Mouse (Mus musculus): ENCODE measurements around the gene Popdc2.

Popdc2 gene

DNA sequence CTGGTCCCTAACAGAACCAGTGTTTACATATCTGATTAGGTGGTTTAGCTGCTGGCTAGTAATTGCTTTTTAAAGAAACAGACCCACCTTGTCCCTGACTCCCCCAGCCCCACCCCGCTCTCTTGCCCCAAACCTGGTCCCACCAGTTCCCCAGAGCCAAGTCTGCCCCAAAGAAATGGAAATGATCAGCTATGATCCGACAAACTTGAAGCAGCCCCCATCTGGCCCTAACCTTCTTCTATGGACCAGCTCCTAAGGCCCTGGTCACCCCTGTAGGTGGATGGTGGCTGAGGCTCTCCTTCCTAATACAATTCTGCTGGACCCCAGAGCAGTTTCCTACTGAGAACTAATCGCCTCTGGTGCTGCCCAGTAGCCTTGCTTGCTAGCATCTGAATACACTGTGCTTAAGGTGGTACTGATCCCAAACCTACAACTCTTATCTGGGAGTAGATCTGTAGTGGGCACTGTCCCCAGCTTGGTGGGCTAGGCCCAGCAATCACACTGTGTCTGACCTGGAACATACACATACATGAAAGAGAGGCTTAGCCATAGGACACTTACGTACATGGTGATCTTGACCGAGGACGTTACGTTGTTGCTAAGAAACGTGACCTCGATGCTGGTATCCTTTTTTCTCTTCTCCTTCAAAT lies 38.4 kb downstream of the Popdc2 start:
- no peak for DNase-seq (ENCODE audit: low read depth, low spot score)

DNA sequence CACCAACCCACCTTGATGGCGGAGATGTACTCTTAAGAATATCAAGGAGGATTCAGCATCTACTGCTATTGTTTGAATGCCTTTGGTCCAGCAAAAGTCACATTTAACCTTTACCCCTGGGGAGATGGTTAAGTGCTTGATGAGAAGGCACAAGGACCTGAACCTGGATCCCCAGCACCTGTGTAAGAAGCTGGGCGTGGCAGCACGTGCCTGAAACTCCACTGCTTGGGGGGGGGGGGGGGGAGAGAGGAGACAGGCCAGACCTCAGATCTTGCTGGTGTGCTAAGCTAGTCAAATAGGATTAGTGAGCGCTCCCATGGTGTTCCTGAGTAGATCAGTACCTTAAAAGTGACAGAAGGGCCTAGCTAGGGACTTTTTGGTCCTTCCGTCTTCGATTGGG lies 39.5 kb downstream of the Popdc2 start:
- DNase-seq (ENCODE audit: low read depth, low spot score) = no peak

DNA sequence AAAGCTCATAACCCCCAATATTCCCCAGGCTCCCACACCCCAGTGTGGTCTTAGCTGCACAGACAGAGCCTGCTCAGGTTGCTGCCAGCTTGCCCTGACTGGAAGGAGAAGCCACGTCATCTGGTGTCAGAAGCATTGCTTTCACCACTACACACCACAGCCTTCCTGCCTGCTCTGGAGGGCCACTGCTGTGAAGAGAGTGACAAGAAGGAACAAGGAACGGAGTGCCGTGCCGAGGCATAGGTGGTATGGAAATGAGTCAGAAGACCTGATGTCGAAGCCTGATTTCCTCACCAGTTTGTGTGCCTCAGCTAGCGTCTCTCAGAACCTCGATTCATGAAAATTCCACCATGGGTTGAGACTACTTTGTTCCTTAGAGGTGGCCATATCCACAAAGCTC lies 41.6 kb downstream of the Popdc2 start:
- no peak for DNase-seq (ENCODE audit: low read depth, low spot score)

DNA sequence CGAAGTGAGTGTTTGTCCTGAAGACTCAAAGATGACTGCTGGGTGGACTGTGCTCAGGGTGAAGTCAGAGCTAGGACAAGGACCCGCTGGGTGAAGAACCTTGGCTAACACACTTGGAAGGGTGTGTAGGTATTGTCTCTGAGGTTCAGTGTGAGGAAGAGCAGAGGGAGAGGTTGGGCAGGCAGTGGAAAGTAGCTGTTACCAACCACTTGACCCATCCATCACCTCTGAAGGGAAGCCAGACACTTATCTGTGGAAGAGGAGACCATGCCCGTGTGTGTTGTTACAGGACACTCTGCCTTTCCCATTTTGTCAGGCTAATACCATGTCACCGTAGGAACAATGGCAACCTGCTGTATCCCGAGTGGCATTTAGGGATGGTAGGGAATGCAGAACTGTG lies 44.3 kb downstream of the Popdc2 start:
- no peak for DNase-seq (ENCODE audit: low read depth, low spot score)

DNA sequence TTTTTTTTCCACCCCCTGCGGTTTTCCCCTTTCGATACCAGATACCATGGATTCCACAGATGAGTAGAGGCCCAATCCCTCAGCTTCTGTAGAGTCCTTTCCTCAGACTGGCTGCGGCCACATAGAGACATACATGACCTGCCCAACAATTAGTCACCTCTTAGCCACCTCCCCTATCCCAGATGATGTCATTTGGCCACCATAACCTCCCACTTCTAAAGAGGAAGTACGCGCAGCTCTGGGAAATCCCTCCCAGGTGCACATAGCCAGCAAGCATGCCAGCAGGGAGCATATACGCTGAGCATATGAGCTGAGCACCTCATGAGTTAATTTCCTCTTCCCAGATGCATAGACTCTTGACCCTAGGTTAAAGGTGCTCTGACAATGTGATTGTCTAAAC lies 44.7 kb downstream of the Popdc2 start:
- DNase-seq (ENCODE audit: low read depth, low spot score) = no peak

DNA sequence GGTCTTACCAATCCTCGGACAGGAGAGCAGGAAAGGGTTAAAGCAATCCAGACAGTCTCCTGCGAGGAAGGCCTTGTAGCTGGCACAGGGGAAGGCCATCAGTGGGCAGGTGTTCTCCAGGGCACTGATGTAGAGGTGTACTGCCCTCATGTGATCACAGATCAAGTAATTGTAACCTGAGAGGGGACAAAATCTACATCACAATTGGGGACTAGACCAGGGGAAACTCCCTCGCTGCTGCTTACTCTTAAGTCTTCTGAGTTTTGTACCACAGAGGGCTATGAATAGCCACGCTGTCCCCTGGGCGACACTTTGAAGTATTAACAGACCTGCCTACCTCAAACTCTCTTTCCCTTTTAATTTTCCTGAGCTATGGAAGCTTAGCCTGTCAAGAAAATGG lies 45.6 kb downstream of the Popdc2 start:
- DNase-seq (ENCODE audit: low read depth, low spot score) = no peak

DNA sequence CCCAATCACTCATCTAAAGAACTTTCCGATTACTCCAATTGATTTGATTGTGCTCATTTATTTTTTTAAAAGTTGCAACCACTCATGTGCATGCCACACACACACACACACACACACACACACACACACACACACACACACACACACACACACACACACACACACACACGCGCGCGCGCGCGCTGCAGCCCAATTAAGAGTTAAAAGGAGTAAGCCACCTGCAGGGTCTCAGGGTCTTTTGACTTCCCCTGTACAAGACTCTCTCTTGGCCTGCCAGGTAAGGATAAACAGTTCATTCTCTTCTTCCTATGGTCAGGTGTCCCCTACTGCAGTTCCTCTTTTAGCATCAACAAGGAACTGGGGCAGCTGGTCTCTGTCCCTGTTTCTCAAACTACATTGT lies 46.4 kb downstream of the Popdc2 start:
- DNase-seq (ENCODE audit: low read depth, low spot score) = no peak

DNA sequence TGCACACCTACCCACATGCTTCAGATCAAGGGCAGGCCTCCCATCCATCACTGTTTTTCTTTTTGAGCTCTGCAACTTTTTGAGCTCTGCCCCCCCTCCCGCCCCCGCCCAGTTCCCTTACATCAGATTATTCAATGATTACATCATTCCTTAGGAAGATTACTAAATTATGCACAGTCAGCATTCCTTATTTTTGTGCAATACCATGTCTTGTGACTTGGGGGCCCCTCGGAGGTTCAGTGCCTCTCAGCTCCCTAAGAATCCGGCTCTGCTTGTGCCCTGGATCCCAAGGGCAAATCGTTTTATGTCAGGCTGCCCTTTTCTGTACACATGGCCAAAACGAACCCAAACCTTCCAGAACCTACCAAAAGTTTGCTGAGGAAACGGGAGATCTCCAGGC lies 52.9 kb downstream of the Popdc2 start:
- no peak for DNase-seq (ENCODE audit: low read depth, low spot score)

DNA sequence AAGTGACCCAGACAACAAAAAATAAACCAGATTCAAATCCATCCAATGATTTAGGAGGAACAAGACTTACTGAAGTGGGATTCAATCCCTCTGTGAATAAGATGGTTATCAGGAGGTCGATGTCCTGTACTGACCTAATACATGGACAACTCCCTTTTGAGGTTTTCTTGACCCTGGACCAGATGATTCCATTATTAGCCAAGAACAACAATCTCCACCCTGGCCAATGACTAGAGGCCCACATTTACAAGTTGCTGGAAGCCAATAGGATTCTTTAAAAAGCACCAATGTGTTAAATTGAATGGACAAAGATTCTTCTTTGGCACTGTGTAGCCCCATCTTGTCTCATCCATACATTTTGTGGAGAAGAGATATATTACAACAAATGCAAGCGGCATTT lies 63.4 kb downstream of the Popdc2 start:
- no peak for DNase-seq (ENCODE audit: low read depth, low spot score)

DNA sequence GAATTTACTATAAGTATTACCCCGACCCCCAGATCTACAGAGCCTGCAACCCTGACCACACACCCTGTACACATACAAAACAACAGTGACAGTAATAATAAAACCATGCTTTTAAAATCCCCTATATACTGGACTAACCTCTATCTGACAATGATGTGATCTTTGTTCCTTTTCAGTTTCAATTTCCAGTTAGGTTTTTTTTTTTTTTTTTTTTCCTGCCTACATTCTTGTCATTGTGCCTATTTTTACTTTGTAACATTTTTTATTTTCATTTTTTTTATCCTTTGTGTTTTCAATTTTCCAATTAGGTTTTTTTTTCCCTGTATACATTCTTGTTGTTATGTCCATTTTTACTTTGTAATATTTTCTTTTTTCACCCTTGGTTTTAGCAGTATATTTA lies 63.8 kb downstream of the Popdc2 start:
- DNase-seq (ENCODE audit: low read depth, low spot score) = no peak
